Mouse (Mus musculus) lung, embryonic 15.5 days (tissue): ENCODE measurements around the gene Icam4. TPM values are rescaled to one million over a fixed set of nuclear protein-coding genes. Genes with fewer than 3 reads are reported as not detected.

Experiments
- ATAC-seq: fragments of 200-750 bp; cut with Nextera tagmentation; 2 replicates; pipeline ENCODE4 v1.8.0; 2017; ENCODE audit warnings: moderate number of reproducible peaks, borderline replicate concordance; ENCODE audit not compliant: low FRiP score, low TSS enrichment; ENCODE audit errors: extremely low read depth
- H3K27ac ChIP-seq: fragments of 300-500 bp; sonication (generic); 2 replicates; pipeline ENCODE4 v1.5.1; 2015; ENCODE audit warnings: moderate library complexity, mild to moderate bottlenecking, inconsistent platforms
- H3K27me3 ChIP-seq: fragments of 300-500 bp; sonication (generic); 2 replicates; pipeline ENCODE4 v1.6.1; 2015; ENCODE audit warnings: inconsistent platforms
- H3K36me3 ChIP-seq: fragments of 300-500 bp; sonication (generic); 2 replicates; pipeline ENCODE4 v1.6.1; 2015; ENCODE audit warnings: inconsistent platforms
- H3K4me1 ChIP-seq: fragments of 300-500 bp; sonication (generic); 2 replicates; pipeline ENCODE4 v1.6.1; 2015; ENCODE audit warnings: inconsistent platforms
- H3K4me2 ChIP-seq: fragments of 300-500 bp; sonication (generic); 2 replicates; pipeline ENCODE4 v1.6.1; 2015; ENCODE audit warnings: inconsistent platforms, mild to moderate bottlenecking, moderate library complexity
- H3K4me3 ChIP-seq: fragments of 300-500 bp; sonication (generic); 2 replicates; pipeline ENCODE4 v1.5.1; 2015; ENCODE audit warnings: mild to moderate bottlenecking, inconsistent platforms
- H3K9ac ChIP-seq: fragments of 300-500 bp; sonication (generic); 2 replicates; pipeline ENCODE4 v1.6.1; 2015; ENCODE audit warnings: inconsistent platforms
- H3K9me3 ChIP-seq: fragments of 300-500 bp; sonication (generic); 2 replicates; pipeline ENCODE4 v1.6.1; 2016; ENCODE audit warnings: inconsistent platforms
- WGBS: fragments of 180-500 bp; shearing (Covaris S2); methylation state at CpG from one replicate; pipeline ENCODE4 v1.1.7; 2015; 5-methylcytosine and 5-hydroxymethylcytosine counted together
- microRNA counts: library from miRNA; unstranded; fragments of <30 nt; microRNA quantifications from one replicate; lab custom pipeline; 2016
- microRNA-seq: library from miRNA; unstranded; fragments of <30 nt; microRNA quantifications from one replicate; pipeline ENCODE4, GENCODE M21; 2016
- polyA plus RNA-seq: library from polyadenylated mRNA; unstranded; fragments of >200 nt; fragmentation: Nextera tagmentation; extraction: Ambion mirVana; gene quantifications from 2 replicates; pipeline ENCODE4 v1.2.1, GENCODE M21; 2015

Gene Icam4
- polyA plus RNA-seq, 1 experiment from 2014 or later = 2.4 TPM

- 80% methylated on average over 3 of the region's 3 CpGs for WGBS
- no peak overlapping the region for H3K9ac ChIP-seq
- ATAC-seq = no peak
- no peak overlapping the region for H3K4me2 ChIP-seq
- H3K27ac ChIP-seq = no peak overlapping the region
- H3K36me3 ChIP-seq = peaks cover 56% of the 10 kb centered on the region
- no peak overlapping the region for H3K4me3 ChIP-seq
- H3K4me1 ChIP-seq = peaks cover 10% of the 10 kb centered on the region
- no peaks in the 10 kb centered on the region for H3K9me3 ChIP-seq
- H3K27me3 ChIP-seq = no peaks in the 10 kb centered on the region
These were observed 46.5 kb downstream of the Icam4 start for GRCm38 (mm10) chr9:21075625-21076024.

MicroRNA genes within 50 kb of the gene (microRNA counts, 519-probe panel; counts per million panel counts)
- 2,589 counts per million, percentile 60 among the panel's probes with 10 or more counts for microRNA mmu-miR-1900 (lab: Ali Mortazavi, UCI)

Small RNA genes lying within 50 kb of the gene (microRNA-seq; reads per million reads assigned to microRNA genes)
- gene Mir1900 (not detected), gene Mir7082 (not detected)

Other genes starting within 250 kb of the Icam4 start
- 0.99 and 1.4 TPM in 2 replicates for gene Col5a3, start 214.3 kb upstream of the Icam4 start, polyA plus RNA-seq
- gene Rdh8, start 210.9 kb upstream of the Icam4 start, polyA plus RNA-seq = not detected in 2 replicates
- 15.7 and 18.6 TPM in 2 replicates for gene A230050P20Rik, start 160.7 kb upstream of the Icam4 start, polyA plus RNA-seq
- 2.8 and 3.4 TPM in 2 replicates for gene Angptl6, start 149.6 kb upstream of the Icam4 start, polyA plus RNA-seq
- gene Ppan, start 141.2 kb upstream of the Icam4 start, polyA plus RNA-seq = 67.3 and 71.3 TPM in 2 replicates
- 281 and 294 TPM in 2 replicates for gene Eif3g, start 130.8 kb upstream of the Icam4 start, polyA plus RNA-seq
- gene Dnmt1, start 69.5 kb upstream of the Icam4 start, polyA plus RNA-seq = 101 and 104 TPM in 2 replicates
- 63.4 and 65.2 TPM in 2 replicates for gene S1pr2, start 52.6 kb upstream of the Icam4 start, polyA plus RNA-seq
- 157 and 160 TPM in 2 replicates for gene Mrpl4, start 26.6 kb upstream of the Icam4 start, polyA plus RNA-seq
- gene Icam1, start 13.4 kb upstream of the Icam4 start, polyA plus RNA-seq = 55.1 and 57.5 TPM in 2 replicates
- gene Icam5, start 2.7 kb downstream of the Icam4 start, polyA plus RNA-seq = 0.17 and 0.23 TPM in 2 replicates
- 0.76 and 2.1 TPM in 2 replicates for gene Zglp1, start 37.7 kb downstream of the Icam4 start, polyA plus RNA-seq
- 0.29 and 0.47 TPM in 2 replicates for gene Gm49373, start 43.7 kb downstream of the Icam4 start, polyA plus RNA-seq
- gene Fdx1l, start 44.2 kb downstream of the Icam4 start, polyA plus RNA-seq = 55.3 and 56.9 TPM in 2 replicates
- gene Gm38431, start 62.6 kb downstream of the Icam4 start, polyA plus RNA-seq = 2.4 and 2.5 TPM in 2 replicates
- 62.0 and 65.4 TPM in 2 replicates for gene Raver1, start 62.6 kb downstream of the Icam4 start, polyA plus RNA-seq
- gene Tyk2, start 101.9 kb downstream of the Icam4 start, polyA plus RNA-seq = 12.7 and 15.6 TPM in 2 replicates
- gene Cdc37, start 120.6 kb downstream of the Icam4 start, polyA plus RNA-seq = 316 and 319 TPM in 2 replicates
- gene Pde4a, start 136.3 kb downstream of the Icam4 start, polyA plus RNA-seq = 8.6 and 9.3 TPM in 2 replicates
- 65.5 and 68.3 TPM in 2 replicates for gene Keap1, start 210.0 kb downstream of the Icam4 start, polyA plus RNA-seq
- 0.10 and 0.15 TPM in 2 replicates for gene S1pr5, start 219.1 kb downstream of the Icam4 start, polyA plus RNA-seq
- 38.4 and 42.8 TPM in 2 replicates for gene Atg4d, start 235.9 kb downstream of the Icam4 start, polyA plus RNA-seq